Mouse (Mus musculus) cerebellum, adult 2 months (tissue): ENCODE results near the gene Gpatch1. TPM values are rescaled to one million over a fixed set of nuclear protein-coding genes. Genes with fewer than 3 reads are reported as not detected.

ENCODE experiments used
- DNase-seq, 2 experiments: peaks; one replicate each; pipeline ENCODE4 v3.0.0; 2021
- H3K27ac ChIP-seq: fragments of 200-500 bp; 2 replicates; pipeline ENCODE4 v1.5.1; 2012; ENCODE audit warnings: low read length, control low read depth, inconsistent platforms; ENCODE audit not compliant: insufficient read depth
- H3K27me3 ChIP-seq: fragments of 200-500 bp; 2 replicates; pipeline ENCODE4 v1.6.1; 2012; ENCODE audit warnings: inconsistent platforms, mild to moderate bottlenecking, low read length, moderate library complexity; ENCODE audit not compliant: control insufficient read depth, insufficient read depth
- H3K4me1 ChIP-seq: fragments of 200-500 bp; 2 replicates; pipeline ENCODE4 v1.6.1; 2011; ENCODE audit warnings: low read length; ENCODE audit not compliant: control insufficient read depth, insufficient read depth
- H3K4me3 ChIP-seq: fragments of 200-500 bp; replicated peaks from 2 replicates; pipeline ENCODE3; 2011; ENCODE audit warnings: mild to moderate bottlenecking, low read depth, low read length, control low read depth; ENCODE audit not compliant: insufficient read depth
- CTCF ChIP-seq: fragments of 200-500 bp; IDR thresholded peaks from 2 replicates; pipeline ENCODE4 v1.5.1; 2011; ENCODE audit warnings: low read depth, mild to moderate bottlenecking, control low read depth, low read length, moderate library complexity, borderline replicate concordance; ENCODE audit not compliant: insufficient read depth
- POLR2A ChIP-seq: fragments of 200-500 bp; IDR thresholded peaks from 2 replicates; pipeline ENCODE4 v1.6.1; 2011; ENCODE audit warnings: low read length, control low read depth, borderline replicate concordance; ENCODE audit not compliant: insufficient read depth
- WGBS: fragments of 180-500 bp; shearing (Covaris S2); methylation state at CpG from one replicate; pipeline ENCODE4 v1.1.7; 2018; 5-methylcytosine and 5-hydroxymethylcytosine counted together
- polyA plus RNA-seq: library from polyadenylated mRNA; depleted of rRNA; stranded (reverse); fragments of >200 nt; gene quantifications from 2 replicates; pipeline ENCODE4 v1.2.3, GENCODE M21; 2012

The Gpatch1 gene
- polyA plus RNA-seq, 1 experiment = 20.2 TPM

DNA sequence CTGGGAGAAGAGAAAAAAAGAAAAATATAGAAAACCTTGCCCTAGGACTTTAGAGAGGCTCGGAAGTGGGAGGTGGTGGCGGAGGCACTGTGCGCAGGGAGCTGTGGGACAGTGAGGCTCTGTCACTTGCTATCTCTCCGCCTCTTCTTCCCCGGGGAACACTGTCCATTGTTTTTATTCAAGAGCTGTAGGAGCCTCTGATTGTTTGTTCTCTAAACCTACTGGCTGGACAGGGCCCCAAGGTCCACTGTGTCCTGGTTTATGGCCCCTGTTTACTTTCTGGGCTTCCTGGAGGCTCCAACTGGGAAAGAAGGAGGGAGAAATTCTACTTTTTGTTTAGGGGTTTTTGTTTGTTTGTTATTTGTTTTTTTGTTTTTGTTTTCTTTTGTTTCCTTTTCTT is 22.0 kb upstream of the Gpatch1 start:
- peak in 1 of 2 experiments; percentile 11 for DNase-seq
- H3K4me3 ChIP-seq = no peak overlapping the region
- TF ChIP-seq POLR2A (no peak), CTCF (no peak)
- 64% methylated on average over 5 of the region's 5 CpGs for WGBS
- no peaks in the 10 kb centered on the region for H3K27me3 ChIP-seq
- H3K4me1 ChIP-seq = no peaks in the 10 kb centered on the region
- no peak overlapping the region for H3K27ac ChIP-seq

DNA sequence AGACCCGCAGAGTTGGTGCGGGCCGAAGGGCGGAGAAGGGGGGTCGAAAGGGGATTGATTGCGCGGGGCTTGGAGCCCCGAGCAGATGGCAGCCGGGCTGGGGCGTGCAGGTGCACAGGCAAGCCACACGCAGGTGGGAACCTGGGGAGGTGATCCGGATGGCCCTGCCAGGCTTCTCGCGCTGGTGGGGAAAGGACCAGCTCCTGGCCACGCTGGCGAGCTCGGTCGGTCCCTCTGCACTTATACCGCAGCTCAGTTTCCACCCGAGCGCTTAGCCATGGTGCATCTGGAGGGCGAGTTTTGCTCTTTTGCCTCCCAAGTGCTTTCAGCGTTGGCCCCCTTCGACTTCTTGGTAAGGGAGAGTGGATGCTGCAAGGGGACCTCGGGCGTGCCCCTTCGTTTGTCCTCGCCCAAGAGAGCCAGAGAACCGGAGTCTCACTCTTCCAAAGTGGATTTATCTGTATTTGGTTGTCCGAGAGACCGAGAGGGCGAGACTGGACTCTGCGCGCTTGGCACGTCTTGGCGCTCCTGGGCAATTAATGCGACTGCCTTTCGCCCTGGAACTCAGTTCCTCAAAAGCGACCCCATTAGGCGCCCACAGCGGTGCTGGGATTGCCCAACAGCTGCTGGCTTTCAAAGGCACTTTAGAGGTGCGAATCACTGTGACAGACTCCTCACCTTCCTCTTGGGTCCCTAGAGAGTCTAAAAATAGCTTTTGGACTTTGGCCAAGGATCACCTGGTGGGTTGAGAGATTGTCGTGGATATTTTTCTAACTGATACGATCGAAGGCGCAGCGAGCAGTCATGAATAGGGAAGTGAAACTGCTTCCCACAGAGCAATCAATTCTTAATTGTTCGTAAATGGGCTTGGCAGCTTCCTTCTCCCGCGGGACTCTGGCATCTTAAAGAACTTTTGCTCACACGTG is 16.6 kb upstream of the Gpatch1 start:
- Histone ChIP-seq H3K4me1 (no peaks in the 10 kb centered on the region), H3K4me3 (peak overlapping the region; percentile 66), H3K27ac (no peak overlapping the region), H3K27me3 (no peaks in the 10 kb centered on the region)
- under 1% methylated on average over 51 of the region's 51 CpGs for WGBS
- DNase-seq = peak; percentile 25 to 56
- TF ChIP-seq POLR2A (no peak), CTCF (no peak)

GRCm38 (mm10) chr7:35333692-35334526 is 15.7 kb upstream of the Gpatch1 start, which contains the start of gene Rhpn2:
TSS of gene Rhpn2 (plus strand) at chr7:35334170.
- DNase-seq = peak; percentile 99 to 100
- TF ChIP-seq POLR2A (0 out of 2 replicates have a peak, but pooled peaks have one; percentile 14), CTCF (no peak)
- Histone ChIP-seq H3K4me3 (peak within 1 kb of the TSS; percentile 66), H3K27me3 (no peaks in the 10 kb centered on the region), H3K4me1 (no peaks in the 10 kb centered on the region), H3K27ac (no peak within 1 kb of the TSS)
- WGBS = under 1% methylated on average over 51 of the region's 52 CpGs

DNA sequence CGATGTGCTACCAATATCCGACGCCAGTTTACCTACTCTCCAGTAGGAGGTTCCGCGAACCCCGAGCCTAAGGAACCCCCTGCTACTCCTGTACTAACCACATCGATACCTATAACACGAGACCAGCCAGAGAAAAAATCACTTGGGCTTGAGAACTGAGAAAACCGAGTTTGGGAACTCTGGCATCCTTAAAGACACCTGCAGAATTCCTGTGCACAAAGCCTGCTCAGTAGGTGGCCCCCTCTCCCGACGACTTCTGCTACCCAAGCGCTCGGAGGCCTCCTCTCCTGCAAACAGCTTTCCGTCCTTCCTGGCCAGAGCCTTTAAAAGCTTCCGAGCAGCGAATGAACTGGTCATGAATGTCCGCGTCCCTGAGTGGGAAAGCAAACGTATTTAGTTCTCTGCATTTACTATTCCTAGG is 15.0 kb upstream of the Gpatch1 start:
- no peaks in the 10 kb centered on the region for H3K27me3 ChIP-seq
- WGBS = under 1% methylated on average over 19 of the region's 19 CpGs
- TF ChIP-seq CTCF = no peak
- no peak for TF ChIP-seq POLR2A
- no peaks in the 10 kb centered on the region for H3K4me1 ChIP-seq
- H3K27ac ChIP-seq = no peak overlapping the region
- no peak for DNase-seq
- peak overlapping the region; percentile 66 for H3K4me3 ChIP-seq

GRCm38 (mm10) chr7:35331590-35331989 is 13.3 kb upstream of the Gpatch1 start:
- H3K4me1 ChIP-seq = no peaks in the 10 kb centered on the region
- TF ChIP-seq POLR2A = no peak
- no peak for TF ChIP-seq CTCF
- H3K27me3 ChIP-seq = no peaks in the 10 kb centered on the region
- no peak for DNase-seq
- no peak overlapping the region for H3K27ac ChIP-seq
- WGBS = 32% methylated on average over 3 of the region's 3 CpGs
- no peak overlapping the region for H3K4me3 ChIP-seq

DNA sequence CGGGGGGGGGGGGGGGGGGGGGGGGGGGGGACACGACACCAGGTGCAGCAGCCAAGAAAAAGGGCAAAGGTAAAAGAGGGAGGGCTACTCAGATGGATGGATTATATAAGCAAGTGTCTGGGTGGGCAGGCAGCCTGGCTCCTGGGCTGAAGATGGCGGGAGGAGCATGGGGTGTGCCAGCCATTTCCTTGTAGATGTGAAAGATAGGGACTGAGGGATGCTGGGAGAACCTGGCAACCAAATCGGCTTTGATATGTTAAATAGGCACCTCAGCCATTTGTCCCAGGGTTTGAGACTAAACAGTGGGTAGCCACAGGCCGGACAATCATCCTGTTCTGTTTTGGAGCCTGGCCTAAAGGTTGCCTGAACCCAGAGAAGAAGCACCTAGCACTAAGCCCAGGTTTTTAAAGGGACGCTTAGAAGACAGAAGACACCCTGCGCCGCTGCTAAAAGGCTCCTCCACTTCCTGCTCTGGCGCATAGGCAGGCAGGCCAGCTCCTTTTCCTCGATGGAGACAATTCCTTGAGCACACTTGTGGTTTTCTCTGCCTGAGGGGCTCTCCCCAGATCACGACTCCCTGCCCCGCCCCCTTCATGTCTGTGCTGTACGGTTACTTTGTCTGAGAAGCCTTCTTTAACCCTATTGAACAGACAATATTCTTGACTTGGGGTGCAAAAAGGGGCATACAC is 4.6 kb upstream of the Gpatch1 start:
- Histone ChIP-seq H3K4me1 (no peaks in the 10 kb centered on the region), H3K4me3 (no peak overlapping the region), H3K27ac (no peak overlapping the region), H3K27me3 (no peaks in the 10 kb centered on the region)
- no peak for TF ChIP-seq CTCF
- no peak for TF ChIP-seq POLR2A
- 9% methylated on average over 12 of the region's 13 CpGs for WGBS
- no peak for DNase-seq

DNA sequence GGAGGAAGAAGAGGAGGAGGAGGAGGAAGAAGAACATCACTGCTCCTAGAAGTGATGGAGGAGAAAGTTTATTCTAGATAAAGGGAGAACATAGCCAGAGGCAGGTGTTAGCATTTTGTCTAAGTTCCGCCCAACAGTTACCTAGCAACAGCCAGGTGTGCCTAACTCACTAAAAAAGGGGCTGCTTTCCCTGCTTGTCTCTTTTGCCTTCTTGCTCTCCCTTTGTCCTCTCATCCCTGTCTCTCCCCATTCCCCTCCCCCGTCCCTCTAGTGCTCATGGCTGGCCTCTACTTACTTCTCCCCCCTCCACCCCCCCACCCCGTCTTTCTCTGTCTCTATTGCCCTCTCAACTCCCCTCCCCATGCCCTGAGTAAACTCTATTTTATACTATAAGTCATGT is 3.9 kb upstream of the Gpatch1 start:
- H3K27ac ChIP-seq = no peak overlapping the region
- no peaks in the 10 kb centered on the region for H3K4me1 ChIP-seq
- no peaks in the 10 kb centered on the region for H3K27me3 ChIP-seq
- WGBS = 59% methylated on average over 3 of the region's 3 CpGs
- TF ChIP-seq CTCF = no peak
- no peak for TF ChIP-seq POLR2A
- DNase-seq = no peak
- no peak overlapping the region for H3K4me3 ChIP-seq
